Mouse (Mus musculus) liver, postnatal 0 days (tissue): ENCODE data around the gene Ric8b. TPM values are rescaled to one million over a fixed set of nuclear protein-coding genes. Genes with fewer than 3 reads are reported as not detected.
A peak's percentile ranks its signal among the peaks of the same experiment; 100 is the strongest.

Source experiments
- ATAC-seq: fragments of 200-750 bp; cut with Nextera tagmentation; 2 replicates; pipeline ENCODE4 v1.8.0; 2017; ENCODE audit warnings: mild to moderate bottlenecking, moderate library complexity
- DNase-seq: peaks from one replicate; pipeline ENCODE4 v3.0.0-alpha.2; 2016
- H3K27ac ChIP-seq: fragments of 300-500 bp; sonication (generic); 2 replicates; pipeline ENCODE4 v1.5.1; 2014; ENCODE audit warnings: antibody characterized with exemption, moderate library complexity, mild to moderate bottlenecking, low read depth
- H3K27me3 ChIP-seq: fragments of 300-500 bp; sonication (generic); 2 replicates; pipeline ENCODE4 v1.6.1; 2014; ENCODE audit warnings: low read length, control low read depth, mixed read lengths; ENCODE audit not compliant: insufficient read depth
- H3K36me3 ChIP-seq: fragments of 300-500 bp; sonication (generic); replicated peaks from 2 replicates; pipeline ENCODE4 v1.6.1; 2014; ENCODE audit warnings: mild to moderate bottlenecking, control low read depth, low read length, moderate library complexity, mixed read lengths; ENCODE audit not compliant: insufficient read depth
- H3K4me1 ChIP-seq: fragments of 300-500 bp; sonication (generic); 2 replicates; pipeline ENCODE4 v1.6.1; 2014; ENCODE audit warnings: antibody characterized with exemption, mild to moderate bottlenecking, control low read depth; ENCODE audit not compliant: insufficient read depth
- H3K4me2 ChIP-seq: fragments of 300-500 bp; sonication (generic); 2 replicates; pipeline ENCODE4 v1.6.1; 2014; ENCODE audit warnings: low read depth, mild to moderate bottlenecking, low read length, moderate library complexity, mixed read lengths
- H3K4me3 ChIP-seq: fragments of 300-500 bp; sonication (generic); 2 replicates; pipeline ENCODE4 v1.5.1; 2014; ENCODE audit warnings: low read depth, low read length
- H3K9ac ChIP-seq: fragments of 300-500 bp; sonication (generic); replicated peaks from 2 replicates; pipeline ENCODE4 v1.6.1; 2014; ENCODE audit warnings: mild to moderate bottlenecking, moderate library complexity
- H3K9me3 ChIP-seq: fragments of 300-500 bp; sonication (generic); 2 replicates; pipeline ENCODE4 v1.6.1; 2016; ENCODE audit warnings: mild to moderate bottlenecking, control low read depth, low read length, mixed read lengths
- CTCF ChIP-seq: sonication (generic); IDR thresholded peaks from 2 replicates; pipeline ENCODE4 v1.5.1; 2016; ENCODE audit warnings: antibody characterized with exemption, low read depth
- EP300 ChIP-seq: IDR thresholded peaks from 2 replicates; pipeline ENCODE4 v1.6.1; 2016; ENCODE audit warnings: antibody characterized with exemption, low read depth, mild to moderate bottlenecking
- WGBS: fragments of 180-500 bp; shearing (Covaris S2); extraction: QIAGEN DNeasy Blood & Tissue Kit; methylation state at CpG from one replicate; pipeline ENCODE4 v1.1.7; 2014; ENCODE audit not compliant: insufficient replicate concordance; 5-methylcytosine and 5-hydroxymethylcytosine counted together
- polyA plus RNA-seq: library from polyadenylated mRNA; unstranded; fragments of >200 nt; fragmentation: Nextera tagmentation; extraction: Ambion mirVana; gene quantifications from 2 replicates; pipeline ENCODE4 v1.2.1, GENCODE M21; 2015

The Ric8b gene
- polyA plus RNA-seq, 1 experiment from 2014 or later = 2.6 TPM

- TF ChIP-seq CTCF (no peak), EP300 (no peak)
- no peaks in the 10 kb centered on the region for H3K9me3 ChIP-seq
- peak overlapping the region; percentile 54 for H3K4me2 ChIP-seq
- WGBS = 31% methylated on average over 6 of the region's 6 CpGs
- no peak overlapping the region for H3K4me3 ChIP-seq
- H3K27me3 ChIP-seq = no peaks in the 10 kb centered on the region
- peak overlapping the region; percentile 73 for H3K27ac ChIP-seq
- DNase-seq (peak; percentile 41), ATAC-seq (peak; percentile 89)
- no peak overlapping the region for H3K9ac ChIP-seq
- H3K4me1 ChIP-seq = no peaks in the 10 kb centered on the region
- no peaks in the 10 kb centered on the region for H3K36me3 ChIP-seq
Observed at GRCm38 (mm10) chr10:84886221-84886627, 31.2 kb upstream of the Ric8b start.

GRCm38 (mm10) chr10:84886785-84887184 is 30.6 kb upstream of the Ric8b start:
- Histone ChIP-seq H3K9ac (no peak overlapping the region), H3K4me2 (0 out of 2 replicates have a peak overlapping the region, but pooled peaks have one; percentile 38), H3K9me3 (no peaks in the 10 kb centered on the region), H3K27me3 (no peaks in the 10 kb centered on the region), H3K27ac (peak overlapping the region; percentile 73), H3K36me3 (no peaks in the 10 kb centered on the region), H3K4me1 (no peaks in the 10 kb centered on the region), H3K4me3 (no peak overlapping the region)
- peak; percentile 28 for ATAC-seq
- no peak for DNase-seq
- 67% methylated on average over 8 of the region's 8 CpGs for WGBS
- no peak for TF ChIP-seq EP300
- no peak for TF ChIP-seq CTCF

GRCm38 (mm10) chr10:84889096-84889846 is 28.1 kb upstream of the Ric8b start:
- ATAC-seq (no peak), DNase-seq (no peak)
- TF ChIP-seq CTCF (no peak), EP300 (no peak)
- no peaks in the 10 kb centered on the region for H3K4me1 ChIP-seq
- H3K36me3 ChIP-seq = no peaks in the 10 kb centered on the region
- no peak overlapping the region for H3K4me3 ChIP-seq
- WGBS = 67% methylated on average over 4 of the region's 4 CpGs
- no peak overlapping the region for H3K27ac ChIP-seq
- H3K4me2 ChIP-seq = no peak overlapping the region
- no peaks in the 10 kb centered on the region for H3K27me3 ChIP-seq
- no peaks in the 10 kb centered on the region for H3K9me3 ChIP-seq
- H3K9ac ChIP-seq = no peak overlapping the region

- H3K27me3 ChIP-seq = no peaks in the 10 kb centered on the region
- H3K9me3 ChIP-seq = no peaks in the 10 kb centered on the region
- no peaks in the 10 kb centered on the region for H3K4me1 ChIP-seq
- DNase-seq (no peak), ATAC-seq (no peak)
- H3K36me3 ChIP-seq = no peaks in the 10 kb centered on the region
- no peak for TF ChIP-seq CTCF
- H3K4me2 ChIP-seq = no peak overlapping the region
- H3K4me3 ChIP-seq = no peak overlapping the region
- H3K9ac ChIP-seq = no peak overlapping the region
- 77% methylated on average over 10 of the region's 10 CpGs for WGBS
- no peak overlapping the region for H3K27ac ChIP-seq
Observed at GRCm38 (mm10) chr10:84895810-84896358, 21.5 kb upstream of the Ric8b start.

GRCm38 (mm10) chr10:84896941-84897930 is 20.2 kb upstream of the Ric8b start:
- Histone ChIP-seq H3K27ac (no peak overlapping the region), H3K36me3 (no peaks in the 10 kb centered on the region), H3K9ac (no peak overlapping the region), H3K4me1 (no peaks in the 10 kb centered on the region), H3K4me3 (no peak overlapping the region), H3K27me3 (no peaks in the 10 kb centered on the region), H3K4me2 (no peak overlapping the region), H3K9me3 (no peaks in the 10 kb centered on the region)
- DNase-seq (no peak), ATAC-seq (no peak)
- 41% methylated on average over 9 of the region's 9 CpGs for WGBS
- no peak for TF ChIP-seq EP300
- TF ChIP-seq CTCF = no peak
